Mouse (Mus musculus): ENCODE data around the gene Tmod3.

GRCm38 (mm10) chr9:75448021-75448420 is 111.4 kb downstream of the Tmod3 start:
- TF ChIP-seq CTCF (IDR thresholded peaks at IDR 0.05; ENCODE audit: insufficient read depth, low read length): no peak
- TF ChIP-seq POLR2A (IDR thresholded peaks at IDR 0.05; ENCODE audit: borderline replicate concordance, extremely low read depth, low read depth, low read length): no peak

Measured in lung, adult 2 months (tissue).